Mouse (Mus musculus): ENCODE results near the gene Rpl35.
A peak's percentile ranks its signal among the peaks of the same experiment; 100 is the strongest.

The Rpl35 gene

DNA sequence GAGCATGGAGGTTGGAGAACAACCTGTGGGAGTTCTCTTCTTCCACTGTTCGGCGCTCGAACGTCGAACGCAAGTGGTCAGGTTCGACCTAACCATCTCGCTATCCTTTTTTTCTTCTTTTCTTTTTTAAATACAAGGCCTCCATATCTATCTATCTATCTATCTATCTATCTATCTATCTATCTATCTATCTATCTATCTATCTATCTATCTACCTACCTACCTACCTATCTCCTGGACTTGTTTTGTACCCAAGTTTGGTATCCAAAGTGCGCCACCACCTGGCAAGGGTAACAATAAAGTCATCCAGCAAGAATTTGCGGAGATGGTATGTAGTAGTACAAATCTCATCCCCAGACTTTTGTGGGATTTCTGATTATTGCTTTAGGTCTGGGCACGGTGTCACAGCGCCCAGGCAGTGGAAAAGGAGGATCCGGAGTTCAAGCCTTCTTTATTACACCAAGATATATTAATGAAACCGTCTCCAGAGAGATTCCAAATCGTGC, at the start of gene Rpl35:
Gene Rpl35 (minus strand): TSS at position 51 of the 506 bp plus-strand sequence.
- peak; percentile 55 to 85 for DNase-seq (ENCODE audit: inconsistent age in 2 of 2, low spot score in 1 of 2)

- DNase-seq (ENCODE audit: inconsistent age in 2 of 2, low spot score in 1 of 2), result no peak
Observed at GRCm38 (mm10) chr2:39048515-39048914, 43.1 kb upstream of the Rpl35 start.

DNA sequence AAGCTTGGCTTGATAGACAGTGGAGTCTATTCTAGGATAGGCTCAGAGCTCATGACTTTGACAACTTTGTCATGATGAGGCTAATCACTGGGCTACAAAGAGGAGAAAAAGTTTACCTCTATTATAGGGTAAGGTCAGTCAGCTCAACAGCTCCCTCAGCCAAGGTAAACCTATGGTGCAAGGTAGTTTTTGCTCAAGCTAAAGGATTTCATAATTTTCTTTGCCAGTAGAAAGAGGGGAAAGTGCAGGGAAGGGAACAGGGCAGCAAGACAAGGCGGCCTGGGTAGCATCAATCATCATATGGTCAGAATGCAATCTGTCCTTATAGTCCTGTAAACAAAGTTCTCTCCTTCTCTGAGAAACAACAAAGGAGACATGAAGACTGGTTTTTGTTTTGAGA, 34.8 kb upstream of the Rpl35 start:
- no peak for DNase-seq (ENCODE audit: inconsistent age in 2 of 2, low spot score in 1 of 2)

GRCm38 (mm10) chr2:39031611-39032010, 26.2 kb upstream of the Rpl35 start:
- DNase-seq (ENCODE audit: inconsistent age in 2 of 2, low spot score in 1 of 2), result no peak

DNA sequence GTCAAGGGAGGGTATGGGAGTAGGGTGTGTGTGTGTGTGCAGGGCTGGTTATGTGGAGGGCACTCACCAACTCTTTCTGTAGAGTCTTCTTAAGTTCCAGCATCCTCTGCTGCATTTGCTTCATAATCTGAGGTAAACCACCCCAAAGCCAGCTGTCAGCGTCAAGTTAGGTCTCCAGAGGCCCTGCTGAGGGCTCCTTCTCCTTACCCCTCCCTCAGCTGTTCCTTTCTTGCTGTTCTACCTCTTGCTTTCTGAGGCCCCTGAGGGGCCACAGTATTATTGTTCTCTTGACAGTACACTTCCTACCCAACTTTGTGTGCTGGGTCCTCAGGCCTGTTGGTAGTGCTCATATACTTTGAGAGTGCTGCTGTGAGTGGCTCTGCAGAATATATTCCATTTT, 14.6 kb upstream of the Rpl35 start:
- no peak for DNase-seq (ENCODE audit: inconsistent age in 2 of 2, low spot score in 1 of 2)

GRCm38 (mm10) chr2:39016581-39016980, 11.2 kb upstream of the Rpl35 start:
- DNase-seq (ENCODE audit: inconsistent age in 2 of 2, low spot score in 1 of 2), result no peak

GRCm38 (mm10) chr2:39012768-39013279, 7.4 kb upstream of the Rpl35 start:
- peak; percentile 47 to 66 for DNase-seq (ENCODE audit: inconsistent age in 2 of 2, low spot score in 1 of 2)

- no peak for DNase-seq (ENCODE audit: inconsistent age in 2 of 2, low spot score in 1 of 2)
Observed at GRCm38 (mm10) chr2:39011971-39012370, 6.5 kb upstream of the Rpl35 start.

DNA sequence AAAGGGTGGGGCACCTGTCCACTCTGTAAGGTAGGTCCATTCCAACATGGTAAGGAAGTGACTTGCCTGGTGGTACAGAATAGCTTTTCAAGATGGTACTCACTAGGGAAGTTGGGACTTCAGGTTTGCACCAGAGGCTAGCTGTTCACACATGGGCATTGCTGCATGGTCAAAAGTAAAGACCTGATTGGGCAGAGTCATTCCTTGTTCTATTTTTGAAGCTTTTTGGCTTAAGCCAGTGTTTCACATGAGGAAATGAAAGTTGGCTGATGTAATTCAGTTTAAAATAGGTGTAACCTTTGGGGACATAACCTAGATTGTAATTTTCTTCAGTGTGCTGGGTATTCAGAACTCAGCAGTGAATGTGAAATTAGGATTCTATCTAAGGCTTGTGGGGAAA, 5.8 kb upstream of the Rpl35 start:
- DNase-seq (ENCODE audit: inconsistent age in 2 of 2, low spot score in 1 of 2), result peak in 1 of 2 experiments; percentile 57

- DNase-seq (ENCODE audit: inconsistent age in 2 of 2, low spot score in 1 of 2), result peak in 1 of 2 experiments; percentile 32
Observed at GRCm38 (mm10) chr2:39010144-39010543, 4.7 kb upstream of the Rpl35 start.

DNA sequence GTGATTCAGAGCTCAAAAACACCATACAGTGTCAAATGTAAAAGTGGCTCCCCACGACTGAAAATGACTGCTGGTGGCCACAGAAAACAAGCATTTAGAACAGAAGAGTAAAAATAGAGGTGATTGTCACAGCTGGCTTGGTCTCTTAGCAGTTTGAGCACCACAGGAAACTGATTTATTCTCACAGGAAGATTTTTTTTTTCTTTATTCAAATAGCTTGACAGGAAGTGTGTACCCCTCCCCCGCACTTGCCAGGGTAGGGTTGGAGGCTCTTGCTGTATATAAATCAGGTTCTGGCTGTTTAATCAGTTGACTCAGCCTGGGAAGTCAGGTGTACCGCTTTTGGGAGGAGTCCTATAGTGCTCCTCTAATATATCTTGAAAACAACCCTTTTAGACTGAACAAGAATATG, 3.5 kb upstream of the Rpl35 start:
- peak; percentile 46 to 64 for DNase-seq (ENCODE audit: inconsistent age in 2 of 2, low spot score in 1 of 2)

DNA sequence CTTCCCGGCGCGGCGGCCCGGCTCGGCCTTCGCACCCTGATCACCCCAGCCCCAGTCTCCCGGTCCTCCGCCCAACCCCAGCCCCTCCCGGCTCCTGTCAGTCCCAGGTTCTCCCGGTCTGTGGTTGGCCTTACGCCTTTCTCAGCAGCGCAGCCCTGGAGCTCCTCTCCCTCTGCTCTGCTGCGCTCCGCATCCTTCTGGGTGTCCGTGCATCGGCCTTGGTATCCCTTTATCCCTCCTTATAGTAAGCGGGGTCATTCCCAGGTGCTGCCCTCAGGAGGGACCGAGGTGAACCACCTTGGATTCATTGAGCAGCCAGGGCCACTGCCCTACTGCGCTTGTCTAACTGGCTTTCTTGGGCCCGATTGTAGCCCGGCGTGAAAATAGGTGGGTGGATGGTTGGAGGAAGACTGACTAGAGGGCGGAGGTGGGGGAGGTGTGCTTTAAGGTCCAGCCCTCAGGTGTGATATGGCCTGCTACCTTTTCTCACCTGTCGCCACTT, 3.0 kb upstream of the Rpl35 start:
- DNase-seq (ENCODE audit: inconsistent age in 2 of 2, low spot score in 1 of 2), result no peak

DNA sequence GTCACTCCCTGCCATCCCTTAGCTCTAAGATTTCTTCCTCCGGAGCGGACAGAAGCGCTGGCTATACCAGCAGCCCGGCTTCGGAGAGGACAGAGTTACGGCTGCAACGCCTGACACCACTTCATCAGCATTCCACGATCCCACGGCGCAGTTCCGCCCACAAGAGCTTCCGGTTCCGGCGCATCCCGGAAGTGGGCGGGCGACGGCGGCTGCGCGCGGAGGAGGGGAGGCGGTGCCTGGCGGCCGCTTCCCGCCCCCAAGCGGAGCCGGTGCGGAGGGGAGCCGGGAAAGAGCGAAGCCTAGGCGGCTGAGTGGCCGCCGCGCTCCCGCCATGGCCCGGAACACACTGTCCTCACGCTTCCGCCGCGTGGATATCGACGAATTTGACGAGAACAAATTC, 2.4 kb upstream of the Rpl35 start:
- DNase-seq (ENCODE audit: inconsistent age in 2 of 2, low spot score in 1 of 2), result peak; percentile 97 to 98

DNA sequence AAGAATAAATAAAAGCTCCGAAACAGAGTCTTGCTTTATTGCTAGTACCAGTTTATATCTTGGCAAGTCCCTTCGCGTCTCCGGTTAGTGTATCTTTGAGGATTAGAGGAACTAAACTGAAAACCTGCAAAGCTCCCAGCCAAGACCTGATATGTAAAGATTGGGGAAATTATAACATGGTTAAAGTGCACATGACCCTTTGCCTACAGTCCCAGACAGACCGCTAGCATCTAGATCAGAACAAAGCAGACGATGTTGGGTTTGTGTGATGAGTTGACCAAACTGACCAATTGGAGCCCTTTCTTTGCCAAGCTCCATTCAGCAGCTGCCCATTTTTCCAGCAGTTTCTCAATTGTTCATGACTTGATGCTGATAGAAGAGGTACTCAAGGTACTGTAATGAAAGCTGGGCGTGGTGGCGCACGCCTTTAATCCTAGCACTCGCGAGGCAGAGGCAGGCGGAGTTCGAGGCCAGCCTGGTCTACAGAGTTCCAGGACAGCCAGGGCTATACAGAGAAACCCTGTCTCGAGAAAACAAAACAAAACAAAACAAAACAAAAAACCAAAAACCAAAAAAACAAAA, 816 bp upstream of the Rpl35 start:
- DNase-seq (ENCODE audit: inconsistent age in 2 of 2, low spot score in 1 of 2), result peak; percentile 25 to 36

DNA sequence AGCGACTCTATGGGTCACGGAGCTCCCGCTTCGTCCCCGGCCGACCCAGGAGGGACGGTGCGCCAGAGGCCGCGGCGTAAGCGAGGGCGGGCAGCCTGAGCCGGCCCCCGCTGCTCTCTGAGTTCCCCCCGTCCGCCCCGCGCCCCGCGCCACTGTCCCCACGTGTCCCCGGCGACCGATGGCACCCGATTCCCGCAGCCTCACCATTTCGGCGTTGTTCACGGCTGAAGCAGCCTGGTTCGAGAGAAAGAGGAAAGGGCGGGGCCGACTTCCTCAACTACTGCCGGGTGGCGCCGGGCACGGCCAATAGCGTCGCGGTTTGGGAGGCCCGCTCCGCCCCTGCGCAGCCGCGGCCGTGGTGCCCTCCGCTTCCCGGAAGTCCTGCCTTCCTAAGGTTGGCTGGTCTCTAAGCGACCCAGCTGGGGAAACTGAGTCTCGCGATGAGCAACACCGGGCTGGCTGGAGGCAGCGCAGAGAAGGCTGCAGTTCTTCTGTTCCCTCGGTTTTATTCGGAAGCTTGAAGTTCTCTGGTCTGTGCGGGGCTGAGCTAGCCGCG, 466 bp downstream of the Rpl35 start, which contains the start of gene Arpc5l:
Gene Arpc5l (plus strand): TSS at position 469 of the 556 bp plus-strand sequence.
- DNase-seq (ENCODE audit: inconsistent age in 2 of 2, low spot score in 1 of 2), result peak; percentile 94 to 97

- DNase-seq (ENCODE audit: inconsistent age in 2 of 2, low spot score in 1 of 2), result peak in 1 of 2 experiments; percentile 61
Observed at GRCm38 (mm10) chr2:39004372-39004771, 1.1 kb downstream of the Rpl35 start.

GRCm38 (mm10) chr2:39003512-39003911, 1.9 kb downstream of the Rpl35 start:
- peak in 1 of 2 experiments; percentile 52 for DNase-seq (ENCODE audit: inconsistent age in 2 of 2, low spot score in 1 of 2)

- peak in 1 of 2 experiments; percentile 29 for DNase-seq (ENCODE audit: inconsistent age in 2 of 2, low spot score in 1 of 2)
Observed at GRCm38 (mm10) chr2:39003106-39003505, 2.3 kb downstream of the Rpl35 start.

GRCm38 (mm10) chr2:39001866-39002265, 3.6 kb downstream of the Rpl35 start:
- no peak for DNase-seq (ENCODE audit: inconsistent age in 2 of 2, low spot score in 1 of 2)

DNA sequence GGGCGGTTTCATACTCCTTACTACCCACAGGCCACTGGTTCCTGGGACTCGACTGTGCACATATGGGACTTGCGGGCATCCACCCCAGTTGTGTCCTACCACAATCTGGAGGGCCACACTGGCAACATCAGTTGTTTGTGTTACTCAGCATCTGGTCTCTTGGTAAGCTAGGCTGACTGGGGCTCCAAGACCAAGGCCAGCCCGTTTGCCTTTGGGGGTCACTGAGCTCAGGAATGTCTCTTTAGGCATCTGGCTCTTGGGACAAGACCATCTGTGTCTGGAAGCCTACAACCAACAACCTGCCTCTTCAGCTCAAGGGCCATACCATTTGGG, 4.9 kb downstream of the Rpl35 start:
- DNase-seq (ENCODE audit: inconsistent age in 2 of 2, low spot score in 1 of 2), result peak in 1 of 2 experiments; percentile 47

GRCm38 (mm10) chr2:38999910-39000586, 5.4 kb downstream of the Rpl35 start:
- no peak for DNase-seq (ENCODE audit: inconsistent age in 2 of 2, low spot score in 1 of 2)

DNA sequence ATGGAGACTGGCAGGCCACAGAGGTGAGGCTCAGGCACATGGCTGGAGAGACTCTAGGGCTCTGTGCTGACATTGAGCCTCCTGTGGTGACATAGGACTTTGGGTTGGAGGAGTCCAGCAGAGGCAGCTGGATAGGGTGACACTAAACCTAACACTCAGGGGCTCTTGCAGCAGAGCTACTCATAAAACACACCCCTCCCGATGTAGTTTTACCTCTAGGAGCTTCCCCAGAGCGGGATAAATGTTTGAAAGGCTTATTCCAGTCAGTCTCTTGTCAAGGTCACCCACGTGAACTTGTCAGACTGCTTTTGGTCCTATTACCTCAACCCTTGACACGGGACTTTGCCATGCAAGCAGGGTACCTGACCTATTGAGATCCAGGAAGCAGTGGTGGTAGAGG, 6.0 kb downstream of the Rpl35 start:
- DNase-seq (ENCODE audit: inconsistent age in 2 of 2, low spot score in 1 of 2), result peak in 1 of 2 experiments; percentile 57

All from adrenal gland, adult (tissue).